Mouse (Mus musculus) embryonic fibroblast, embryonic 13.5 days (primary cell): Measurements from ENCODE around the gene Naa40.

Source experiments
- CTCF ChIP-seq: IDR thresholded peaks from 2 replicates; pipeline ENCODE4 v1.5.1; 2011; ENCODE audit warnings: mild to moderate bottlenecking, control low read depth, low read length, moderate library complexity, borderline replicate concordance; ENCODE audit not compliant: insufficient read depth
- POLR2A ChIP-seq: IDR thresholded peaks from 2 replicates; pipeline ENCODE4 v1.6.1; 2011; ENCODE audit warnings: low read depth, mild to moderate bottlenecking, control low read depth, low read length, moderate library complexity

DNA sequence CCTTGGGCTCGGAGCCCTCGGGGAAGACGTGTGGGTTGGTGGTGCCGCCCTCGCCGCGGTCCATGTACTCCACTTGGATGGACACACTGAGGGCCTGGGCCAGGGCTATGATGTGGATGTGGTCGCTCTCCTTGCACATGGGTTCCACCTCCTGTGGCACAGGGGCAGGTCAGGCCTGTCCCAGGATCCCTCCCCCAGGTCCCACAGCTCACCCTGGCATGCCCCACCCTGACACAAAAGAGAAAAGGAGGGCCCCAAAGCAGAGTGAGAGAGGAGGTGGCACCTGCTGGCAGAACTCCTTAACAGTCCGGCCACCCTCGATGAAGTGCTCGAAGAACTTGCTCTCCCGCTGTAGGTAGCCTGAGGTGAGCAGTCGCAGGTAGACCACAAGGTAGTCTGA, 41.9 kb downstream of the Naa40 start:
- TF ChIP-seq CTCF = no peak
- TF ChIP-seq POLR2A = no peak
